Mouse (Mus musculus): ENCODE measurements around the gene Gm20388. TPM values are rescaled to one million over a fixed set of nuclear protein-coding genes. Genes with fewer than 3 reads are reported as not detected.

The Gm20388 gene
- polyA plus RNA-seq, 1 experiment from 2014 or later: not detected

DNA sequence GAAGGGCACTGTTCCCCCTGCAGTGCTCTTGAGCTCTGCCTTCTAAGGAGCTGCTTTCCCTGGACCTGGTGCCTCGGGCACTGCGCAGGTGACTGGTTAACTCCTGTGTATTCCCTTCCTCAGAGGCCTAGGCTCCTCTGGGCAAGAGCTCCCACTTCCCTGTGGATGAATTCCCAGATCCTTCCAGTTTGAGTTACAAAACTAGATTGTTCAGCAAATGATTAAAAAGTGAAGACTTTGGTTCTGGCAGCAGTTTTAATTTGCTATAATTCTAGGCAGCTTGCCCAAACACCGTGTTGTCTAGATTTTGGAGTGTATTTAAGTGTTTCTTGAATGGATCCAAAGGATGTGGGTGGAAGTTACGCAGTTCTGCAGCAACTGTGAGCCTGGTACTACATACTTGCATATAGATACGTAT is 4341.9 kb downstream of the Gm20388 start:
- no peak overlapping the region for H3K9ac ChIP-seq (ENCODE audit: low read length)
- H3K36me3 ChIP-seq (ENCODE audit: control insufficient read depth, insufficient read depth, low read length): no peaks in the 10 kb centered on the region
- peaks cover 8% of the 10 kb centered on the region; the same call in 1 of the 2 replicates for H3K4me1 ChIP-seq (ENCODE audit: control insufficient read depth, insufficient read depth, low read length)
- H3K9me3 ChIP-seq (ENCODE audit: control insufficient read depth, low read length): no peaks in the 10 kb centered on the region
- H3K4me3 ChIP-seq (ENCODE audit: low read depth, low read length): no peak overlapping the region
- H3K4me2 ChIP-seq: no peak overlapping the region
- H3K27me3 ChIP-seq (ENCODE audit: control insufficient read depth, insufficient read depth, low read length): no peaks in the 10 kb centered on the region
- ATAC-seq (ENCODE audit: low FRiP score) (no peak), DNase-seq (ENCODE audit: low spot score, missing footprints) (no peak)
- H3K27ac ChIP-seq (ENCODE audit: low read depth, low read length): no peak overlapping the region
- WGBS: 93% methylated on average over 5 of the region's 5 CpGs

DNA sequence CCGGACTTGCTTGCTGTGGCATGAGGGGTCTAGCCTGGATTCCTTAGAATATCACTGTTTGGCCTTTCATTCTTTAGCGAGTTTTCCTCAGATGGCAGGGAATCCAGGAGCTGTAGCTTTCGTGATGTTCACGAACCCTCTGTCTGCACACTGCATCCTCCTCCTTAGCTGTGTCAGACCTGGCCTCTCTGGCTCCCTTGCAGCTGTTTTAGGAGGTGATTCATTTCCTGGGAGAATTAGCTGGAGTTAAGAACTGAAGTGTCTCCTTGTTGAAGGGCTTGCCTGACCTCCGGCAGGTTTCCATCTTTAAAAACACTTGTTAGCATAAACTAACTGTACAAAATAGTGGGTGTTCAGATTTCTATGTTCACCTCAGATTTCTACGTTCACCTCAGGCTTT is 4343.3 kb downstream of the Gm20388 start:
- WGBS: 94% methylated on average over 6 of the region's 6 CpGs
- H3K36me3 ChIP-seq (ENCODE audit: control insufficient read depth, insufficient read depth, low read length): no peaks in the 10 kb centered on the region
- no peak overlapping the region for H3K4me3 ChIP-seq (ENCODE audit: low read depth, low read length)
- no peak overlapping the region for H3K9ac ChIP-seq (ENCODE audit: low read length)
- H3K27ac ChIP-seq (ENCODE audit: low read depth, low read length): no peak overlapping the region
- H3K4me1 ChIP-seq (ENCODE audit: control insufficient read depth, insufficient read depth, low read length): peaks cover 8% of the 10 kb centered on the region; the same call in 1 of the 2 replicates
- no peak overlapping the region for H3K4me2 ChIP-seq
- ATAC-seq (ENCODE audit: low FRiP score) (no peak), DNase-seq (ENCODE audit: low spot score, missing footprints) (no peak)
- H3K9me3 ChIP-seq (ENCODE audit: control insufficient read depth, low read length): no peaks in the 10 kb centered on the region
- H3K27me3 ChIP-seq (ENCODE audit: control insufficient read depth, insufficient read depth, low read length): no peaks in the 10 kb centered on the region

DNA sequence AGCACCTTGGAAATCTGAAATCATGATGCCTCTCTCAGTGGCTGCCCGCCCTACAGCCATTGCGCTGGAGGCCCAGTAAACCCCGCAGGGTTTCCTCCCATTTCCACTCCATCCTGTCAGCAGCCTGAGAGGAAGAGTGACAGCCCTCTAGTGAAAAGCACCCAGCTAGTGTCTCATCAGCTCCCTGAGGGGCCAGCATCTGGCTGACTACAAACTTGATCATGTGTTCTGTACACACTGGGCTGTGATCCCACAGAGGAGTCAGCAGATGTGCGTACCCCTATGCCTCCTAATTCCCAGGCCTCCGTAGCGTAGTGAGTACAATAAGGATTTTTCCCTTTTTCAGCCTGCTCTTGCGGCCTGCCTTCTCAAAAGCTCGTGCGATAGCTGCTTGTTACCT is 4346.2 kb downstream of the Gm20388 start:
- H3K27ac ChIP-seq (ENCODE audit: low read depth, low read length): no peak overlapping the region
- DNase-seq (ENCODE audit: low spot score, missing footprints): no peak
- H3K4me1 ChIP-seq (ENCODE audit: control insufficient read depth, insufficient read depth, low read length): peaks cover 21% of the 10 kb centered on the region
- H3K27me3 ChIP-seq (ENCODE audit: control insufficient read depth, insufficient read depth, low read length): no peaks in the 10 kb centered on the region
- no peak overlapping the region for H3K9ac ChIP-seq (ENCODE audit: low read length)
- H3K36me3 ChIP-seq (ENCODE audit: control insufficient read depth, insufficient read depth, low read length): no peaks in the 10 kb centered on the region
- 88% methylated on average over 9 of the region's 9 CpGs for WGBS
- H3K4me3 ChIP-seq (ENCODE audit: low read depth, low read length): no peak overlapping the region
- no peaks in the 10 kb centered on the region for H3K9me3 ChIP-seq (ENCODE audit: control insufficient read depth, low read length)
- no peak overlapping the region for H3K4me2 ChIP-seq
- ATAC-seq (ENCODE audit: low FRiP score): no peak

DNA sequence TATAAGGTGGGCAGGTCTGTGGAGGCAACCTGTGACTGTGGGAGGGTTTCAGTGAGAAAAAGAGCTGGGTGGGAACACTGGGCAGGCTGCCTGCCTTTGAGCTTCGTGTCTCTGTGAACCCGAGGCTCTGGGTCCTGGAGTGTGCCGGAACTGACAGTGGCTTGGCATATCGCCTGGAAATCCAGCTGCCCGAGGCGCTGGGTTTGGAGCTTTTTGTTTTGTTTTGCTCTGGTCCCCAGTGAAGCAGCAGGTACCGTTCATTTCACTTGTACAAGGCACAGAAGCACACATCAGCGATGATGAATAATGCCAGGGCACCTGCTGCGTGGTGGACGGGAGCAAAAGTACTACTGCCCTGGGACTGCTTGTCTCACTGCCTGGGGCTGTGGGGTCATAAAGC is 4346.7 kb downstream of the Gm20388 start:
- no peak overlapping the region for H3K27ac ChIP-seq (ENCODE audit: low read depth, low read length)
- ATAC-seq (ENCODE audit: low FRiP score) (no peak), DNase-seq (ENCODE audit: low spot score, missing footprints) (no peak)

DNA sequence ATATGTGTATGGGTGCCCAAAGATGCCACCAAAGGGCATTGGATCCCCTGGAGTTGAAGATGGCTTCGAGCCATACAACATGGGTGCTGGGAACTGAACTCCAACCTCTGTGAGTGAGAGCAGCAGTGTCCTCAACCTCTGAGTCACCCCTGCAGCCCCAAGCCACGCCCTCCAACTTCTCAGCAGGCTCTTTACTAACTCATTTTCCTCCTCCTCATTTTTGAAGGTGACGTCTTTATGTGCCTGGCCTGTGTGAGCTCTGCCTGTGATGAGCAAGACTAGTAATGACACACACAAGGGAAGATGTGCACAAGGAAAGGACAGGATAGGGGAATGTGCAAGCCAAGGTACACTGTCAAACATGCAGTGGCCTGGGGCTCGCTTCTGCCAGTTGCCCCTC is 4348.5 kb downstream of the Gm20388 start:
- 89% methylated on average over 4 of the region's 4 CpGs for WGBS
- no peaks in the 10 kb centered on the region for H3K27me3 ChIP-seq (ENCODE audit: control insufficient read depth, insufficient read depth, low read length)
- no peaks in the 10 kb centered on the region for H3K9me3 ChIP-seq (ENCODE audit: control insufficient read depth, low read length)
- no peak overlapping the region for H3K4me2 ChIP-seq
- no peaks in the 10 kb centered on the region for H3K36me3 ChIP-seq (ENCODE audit: control insufficient read depth, insufficient read depth, low read length)
- H3K9ac ChIP-seq (ENCODE audit: low read length): no peak overlapping the region
- H3K27ac ChIP-seq (ENCODE audit: low read depth, low read length): no peak overlapping the region
- H3K4me3 ChIP-seq (ENCODE audit: low read depth, low read length): no peak overlapping the region
- DNase-seq (ENCODE audit: low spot score, missing footprints) (no peak), ATAC-seq (ENCODE audit: low FRiP score) (no peak)
- H3K4me1 ChIP-seq (ENCODE audit: control insufficient read depth, insufficient read depth, low read length): peaks cover 31% of the 10 kb centered on the region

More for the DNA sequence above, 4346.7 kb downstream of the Gm20388 start:
- H3K9ac ChIP-seq (ENCODE audit: low read length): no peak overlapping the region
- no peaks in the 10 kb centered on the region for H3K9me3 ChIP-seq (ENCODE audit: control insufficient read depth, low read length)
- H3K36me3 ChIP-seq (ENCODE audit: control insufficient read depth, insufficient read depth, low read length): no peaks in the 10 kb centered on the region
- H3K4me3 ChIP-seq (ENCODE audit: low read depth, low read length): no peak overlapping the region
- no peak overlapping the region for H3K4me2 ChIP-seq
- H3K27me3 ChIP-seq (ENCODE audit: control insufficient read depth, insufficient read depth, low read length): no peaks in the 10 kb centered on the region
- WGBS: 90% methylated on average over 10 of the region's 10 CpGs
- peaks cover 21% of the 10 kb centered on the region for H3K4me1 ChIP-seq (ENCODE audit: control insufficient read depth, insufficient read depth, low read length)

DNA sequence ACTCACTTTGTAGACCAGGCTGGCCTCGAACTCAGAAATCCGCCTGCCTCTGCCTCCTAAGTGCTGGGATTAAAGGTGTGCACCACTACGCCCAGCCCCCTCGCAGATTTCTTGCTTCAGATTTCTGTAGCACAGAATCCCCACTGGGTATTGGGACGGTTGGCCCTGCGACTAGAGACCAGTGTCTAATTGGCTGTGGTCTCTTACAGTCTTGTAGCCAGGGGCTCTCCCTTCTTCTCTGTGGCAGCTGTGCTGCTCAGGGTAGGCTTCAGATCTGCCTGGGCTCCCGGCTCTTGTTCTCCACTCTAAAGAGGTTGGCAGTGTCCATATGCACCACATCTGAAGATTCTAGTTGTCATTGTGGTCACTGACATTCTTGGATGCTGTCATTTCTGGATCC is 4349.3 kb downstream of the Gm20388 start:
- ATAC-seq (ENCODE audit: low FRiP score) (no peak), DNase-seq (ENCODE audit: low spot score, missing footprints) (no peak)
- peaks cover 31% of the 10 kb centered on the region for H3K4me1 ChIP-seq (ENCODE audit: control insufficient read depth, insufficient read depth, low read length)
- WGBS: 74% methylated on average over 7 of the region's 7 CpGs
- H3K9me3 ChIP-seq (ENCODE audit: control insufficient read depth, low read length): no peaks in the 10 kb centered on the region
- no peaks in the 10 kb centered on the region for H3K27me3 ChIP-seq (ENCODE audit: control insufficient read depth, insufficient read depth, low read length)
- H3K4me2 ChIP-seq: no peak overlapping the region
- no peaks in the 10 kb centered on the region for H3K36me3 ChIP-seq (ENCODE audit: control insufficient read depth, insufficient read depth, low read length)
- no peak overlapping the region; the same call in 1 of the 2 replicates for H3K27ac ChIP-seq (ENCODE audit: low read depth, low read length)
- H3K9ac ChIP-seq (ENCODE audit: low read length): no peak overlapping the region
- H3K4me3 ChIP-seq (ENCODE audit: low read depth, low read length): no peak overlapping the region

DNA sequence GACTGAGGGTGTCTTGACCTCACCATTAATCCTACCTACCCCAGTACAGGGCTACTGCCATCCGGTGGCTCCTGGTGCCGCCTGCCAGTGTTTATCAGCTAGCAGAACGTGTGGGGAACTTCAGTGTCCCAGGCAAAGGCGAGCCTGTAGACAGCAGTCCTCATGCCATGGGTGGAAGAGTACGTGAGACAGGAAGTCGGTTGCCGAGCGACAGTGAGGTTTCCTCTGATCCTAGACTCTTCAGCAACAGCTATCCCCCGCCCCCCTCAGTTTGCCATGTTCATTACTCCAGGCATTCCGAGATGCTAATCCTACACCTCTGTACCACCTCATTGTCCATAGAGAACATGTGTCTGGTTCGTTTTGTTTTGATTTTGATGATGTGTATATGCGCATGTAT is 4349.7 kb downstream of the Gm20388 start:
- no peaks in the 10 kb centered on the region for H3K36me3 ChIP-seq (ENCODE audit: control insufficient read depth, insufficient read depth, low read length)
- ATAC-seq (ENCODE audit: low FRiP score) (no peak), DNase-seq (ENCODE audit: low spot score, missing footprints) (no peak)
- no peak overlapping the region for H3K4me3 ChIP-seq (ENCODE audit: low read depth, low read length)
- no peaks in the 10 kb centered on the region for H3K9me3 ChIP-seq (ENCODE audit: control insufficient read depth, low read length)
- WGBS: 75% methylated on average over 12 of the region's 12 CpGs
- no peak overlapping the region for H3K27ac ChIP-seq (ENCODE audit: low read depth, low read length)
- peaks cover 31% of the 10 kb centered on the region for H3K4me1 ChIP-seq (ENCODE audit: control insufficient read depth, insufficient read depth, low read length)
- no peak overlapping the region for H3K4me2 ChIP-seq
- H3K9ac ChIP-seq (ENCODE audit: low read length): no peak overlapping the region
- no peaks in the 10 kb centered on the region for H3K27me3 ChIP-seq (ENCODE audit: control insufficient read depth, insufficient read depth, low read length)

DNA sequence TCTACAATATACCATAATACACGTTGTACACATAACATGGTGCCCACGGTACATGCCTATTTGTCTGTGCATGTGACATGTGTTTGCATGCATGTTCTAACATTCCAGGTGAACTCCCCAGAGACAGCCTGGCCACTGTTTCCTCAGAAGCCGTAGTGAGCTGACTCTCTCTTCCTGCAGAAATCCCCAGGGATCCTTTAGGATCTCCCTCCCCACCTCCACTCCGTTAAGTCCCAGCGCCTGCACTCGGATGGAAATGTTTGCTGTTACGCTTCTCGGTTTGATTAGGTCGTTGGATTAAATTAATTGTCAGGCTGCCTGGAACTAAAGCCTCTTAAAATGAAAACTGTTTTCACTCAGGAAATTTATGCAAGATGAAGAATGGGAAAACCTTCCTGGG is 4352.4 kb downstream of the Gm20388 start:
- Histone ChIP-seq H3K4me1 (ENCODE audit: control insufficient read depth, insufficient read depth, low read length) (peaks cover 26% of the 10 kb centered on the region), H3K36me3 (ENCODE audit: control insufficient read depth, insufficient read depth, low read length) (no peaks in the 10 kb centered on the region), H3K27me3 (ENCODE audit: control insufficient read depth, insufficient read depth, low read length) (no peaks in the 10 kb centered on the region), H3K9ac (ENCODE audit: low read length) (no peak overlapping the region), H3K9me3 (ENCODE audit: control insufficient read depth, low read length) (no peaks in the 10 kb centered on the region), H3K27ac (ENCODE audit: low read depth, low read length) (no peak overlapping the region; the same call in 1 of the 2 replicates), H3K4me2 (no peak overlapping the region), H3K4me3 (ENCODE audit: low read depth, low read length) (no peak overlapping the region)
- 50% methylated on average over 9 of the region's 9 CpGs for WGBS
- DNase-seq (ENCODE audit: low spot score, missing footprints) (no peak), ATAC-seq (ENCODE audit: low FRiP score) (no peak)

DNA sequence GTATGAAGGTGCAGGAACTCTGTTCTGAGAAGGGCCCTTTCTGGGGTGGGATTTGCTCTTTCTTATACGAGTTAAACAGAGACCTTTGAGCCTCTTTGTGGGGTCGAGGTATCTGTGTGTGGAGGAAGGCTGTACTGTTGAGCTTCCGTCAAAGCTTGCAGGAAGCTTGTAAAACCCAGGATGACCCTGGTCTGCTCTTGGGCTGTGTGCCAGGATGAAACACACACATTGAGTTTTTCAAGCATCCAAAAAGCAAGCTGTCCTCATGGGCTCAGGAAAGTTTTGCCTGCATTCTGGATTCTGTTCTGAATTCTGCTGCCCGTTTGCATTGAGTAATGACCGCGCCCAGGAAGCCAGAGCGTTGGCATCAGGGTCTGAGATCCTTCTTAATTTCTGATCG is 4353.4 kb downstream of the Gm20388 start:
- no peak overlapping the region for H3K4me3 ChIP-seq (ENCODE audit: low read depth, low read length)
- no peaks in the 10 kb centered on the region for H3K36me3 ChIP-seq (ENCODE audit: control insufficient read depth, insufficient read depth, low read length)
- DNase-seq (ENCODE audit: low spot score, missing footprints): no peak
- no peak overlapping the region for H3K4me2 ChIP-seq
- no peak overlapping the region for H3K9ac ChIP-seq (ENCODE audit: low read length)
- ATAC-seq (ENCODE audit: low FRiP score): no peak
- WGBS: 87% methylated on average over 8 of the region's 8 CpGs
- no peaks in the 10 kb centered on the region for H3K9me3 ChIP-seq (ENCODE audit: control insufficient read depth, low read length)
- peaks cover 26% of the 10 kb centered on the region for H3K4me1 ChIP-seq (ENCODE audit: control insufficient read depth, insufficient read depth, low read length)
- H3K27ac ChIP-seq (ENCODE audit: low read depth, low read length): no peak overlapping the region
- no peaks in the 10 kb centered on the region for H3K27me3 ChIP-seq (ENCODE audit: control insufficient read depth, insufficient read depth, low read length)

DNA sequence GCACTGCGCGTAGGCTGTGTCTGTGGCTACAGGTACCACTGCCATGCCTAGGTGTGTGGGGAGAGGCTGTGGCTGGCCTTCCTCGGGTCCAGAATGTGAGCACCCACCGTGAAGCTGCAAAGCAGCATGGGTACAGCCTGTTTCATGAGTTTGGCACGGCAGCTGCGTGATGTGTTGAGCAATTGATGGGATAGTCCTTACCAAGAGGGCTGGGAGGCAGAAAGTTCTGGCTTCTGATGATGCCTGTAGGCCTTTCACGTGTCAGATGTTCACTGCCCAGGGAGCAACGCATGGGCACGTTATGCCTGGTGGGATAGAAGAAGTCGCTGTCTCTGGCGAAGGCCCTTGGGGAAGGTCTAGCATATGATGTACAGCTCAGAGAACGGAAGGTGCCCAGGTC is 4354.0 kb downstream of the Gm20388 start:
- Histone ChIP-seq H3K9ac (ENCODE audit: low read length) (no peak overlapping the region), H3K27me3 (ENCODE audit: control insufficient read depth, insufficient read depth, low read length) (no peaks in the 10 kb centered on the region), H3K4me2 (no peak overlapping the region), H3K9me3 (ENCODE audit: control insufficient read depth, low read length) (no peaks in the 10 kb centered on the region), H3K4me1 (ENCODE audit: control insufficient read depth, insufficient read depth, low read length) (peaks cover 26% of the 10 kb centered on the region), H3K27ac (ENCODE audit: low read depth, low read length) (no peak overlapping the region), H3K36me3 (ENCODE audit: control insufficient read depth, insufficient read depth, low read length) (no peaks in the 10 kb centered on the region), H3K4me3 (ENCODE audit: low read depth, low read length) (no peak overlapping the region)
- DNase-seq (ENCODE audit: low spot score, missing footprints) (no peak), ATAC-seq (ENCODE audit: low FRiP score) (no peak)
- 93% methylated on average over 12 of the region's 12 CpGs for WGBS

All from midbrain, embryonic 11.5 days (tissue).